Mouse (Mus musculus) C2C12 (cell line): ENCODE data around the gene Trnau1ap. TPM values are rescaled to one million over a fixed set of nuclear protein-coding genes. Genes with fewer than 3 reads are reported as not detected.
A peak's percentile ranks its signal among the peaks of the same experiment; 100 is the strongest.

Experiments
- H3K27me3 ChIP-seq: one replicate; pipeline ENCODE4 v1.6.1; 2011; ENCODE audit not compliant: control insufficient read depth, insufficient read depth, insufficient read length
- H3K36me3 ChIP-seq: one replicate; pipeline ENCODE4 v1.6.1; 2011; ENCODE audit not compliant: control insufficient read depth, insufficient read depth
- H3K4me3 ChIP-seq: one replicate; pipeline ENCODE4 v1.5.1; 2011; ENCODE audit warnings: mild to moderate bottlenecking, control low read depth; ENCODE audit not compliant: poor library complexity, insufficient read depth, severe bottlenecking
- H3K79me2 ChIP-seq: one replicate; pipeline ENCODE4 v1.6.1; 2011; ENCODE audit not compliant: control insufficient read depth, insufficient read depth
- H3K79me3 ChIP-seq: one replicate; pipeline ENCODE4 v1.6.1; 2011; ENCODE audit warnings: low read depth, control low read depth
- H3ac ChIP-seq: one replicate; pipeline ENCODE3; 2011; ENCODE audit warnings: low read depth; ENCODE audit not compliant: control insufficient read depth, insufficient read length
- CEBPB ChIP-seq: IDR thresholded peaks from one replicate; pipeline ENCODE4 v1.6.1; 2011; ENCODE audit warnings: low read depth, mild to moderate bottlenecking, control low read depth, moderate library complexity
- FOSL1 ChIP-seq: IDR thresholded peaks from one replicate; pipeline ENCODE4 v1.8.0; 2011; ENCODE audit warnings: mild to moderate bottlenecking, low read length; ENCODE audit not compliant: poor library complexity, insufficient read depth, severe bottlenecking
- MYOD1 ChIP-seq: IDR thresholded peaks from one replicate; pipeline ENCODE4 v1.6.1; 2011; ENCODE audit warnings: low read depth; ENCODE audit not compliant: control insufficient read depth, insufficient read length
- MYOG ChIP-seq: IDR thresholded peaks from one replicate; pipeline ENCODE4 v1.6.1; 2011; ENCODE audit not compliant: control insufficient read depth, insufficient read length; ENCODE audit errors: extremely low read depth
- USF1 ChIP-seq: IDR thresholded peaks from one replicate; pipeline ENCODE4 v1.6.1; 2011; ENCODE audit warnings: low read depth, mild to moderate bottlenecking, control low read depth, moderate library complexity
- polyA plus RNA-seq: library from polyadenylated mRNA; unstranded; fragments of >200 nt; fragmentation: generic; extraction: Trizol; gene quantifications from one replicate; pipeline ENCODE4 v1.2.1, GENCODE M21; 2012; ENCODE audit warnings: missing spikeins

Trnau1ap gene
- polyA plus RNA-seq, 1 experiment: 55.1 TPM

DNA sequence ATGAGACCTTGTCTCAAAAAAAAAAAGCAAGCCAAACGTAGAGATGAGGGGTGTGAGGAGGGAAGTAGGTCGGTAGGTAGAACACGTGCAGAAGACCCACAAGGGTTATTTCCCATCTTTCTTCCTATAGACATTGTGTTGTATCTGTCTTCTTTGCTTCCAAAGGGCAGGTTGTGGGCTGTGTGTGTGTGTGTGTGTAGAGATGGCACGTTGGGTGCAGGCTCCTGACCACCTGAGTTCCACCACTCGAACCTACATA is 67.1 kb downstream of the Trnau1ap start:
- Histone ChIP-seq H3K36me3 (peaks cover 19% of the 10 kb centered on the region), H3K4me3 (peak overlapping the region; percentile 32), H3ac (no peak overlapping the region), H3K79me2 (peaks cover 43% of the 10 kb centered on the region), H3K79me3 (peaks cover 29% of the 10 kb centered on the region), H3K27me3 (no peaks in the 10 kb centered on the region)
- TF ChIP-seq MYOD1: no peak
- TF ChIP-seq CEBPB: no peak
- no peak for TF ChIP-seq FOSL1
- TF ChIP-seq MYOG: no peak
- no peak for TF ChIP-seq USF1

Other genes starting within 250 kb of the Trnau1ap start
- gene Oprd1, start 185.1 kb downstream of the Trnau1ap start, polyA plus RNA-seq: 0.09 TPM
- gene Ythdf2, start 117.2 kb downstream of the Trnau1ap start, polyA plus RNA-seq: 24.5 TPM
- gene Gmeb1, start 67.9 kb downstream of the Trnau1ap start, polyA plus RNA-seq: 13.0 TPM
- gene Taf12, start 55.2 kb downstream of the Trnau1ap start, polyA plus RNA-seq: 29.7 TPM
- gene Rab42, start 26.2 kb downstream of the Trnau1ap start, polyA plus RNA-seq: 0.42 TPM
- gene Rcc1, start 24.1 kb upstream of the Trnau1ap start, polyA plus RNA-seq: 110 TPM
- 21.8 TPM for gene Phactr4, start 93.0 kb upstream of the Trnau1ap start, polyA plus RNA-seq
- gene Med18, start 134.4 kb upstream of the Trnau1ap start, polyA plus RNA-seq: 13.4 TPM
- 21.5 TPM for gene Sesn2, start 181.0 kb upstream of the Trnau1ap start, polyA plus RNA-seq
- 596 TPM for gene Atpif1, start 204.1 kb upstream of the Trnau1ap start, polyA plus RNA-seq
- gene Dnajc8, start 206.0 kb upstream of the Trnau1ap start, polyA plus RNA-seq: 104 TPM
- 0.01 TPM for gene Ptafr, start 234.5 kb upstream of the Trnau1ap start, polyA plus RNA-seq